Comparison of ENCODE assay signal across 20 mouse cellular contexts in the genomic region with DNA sequence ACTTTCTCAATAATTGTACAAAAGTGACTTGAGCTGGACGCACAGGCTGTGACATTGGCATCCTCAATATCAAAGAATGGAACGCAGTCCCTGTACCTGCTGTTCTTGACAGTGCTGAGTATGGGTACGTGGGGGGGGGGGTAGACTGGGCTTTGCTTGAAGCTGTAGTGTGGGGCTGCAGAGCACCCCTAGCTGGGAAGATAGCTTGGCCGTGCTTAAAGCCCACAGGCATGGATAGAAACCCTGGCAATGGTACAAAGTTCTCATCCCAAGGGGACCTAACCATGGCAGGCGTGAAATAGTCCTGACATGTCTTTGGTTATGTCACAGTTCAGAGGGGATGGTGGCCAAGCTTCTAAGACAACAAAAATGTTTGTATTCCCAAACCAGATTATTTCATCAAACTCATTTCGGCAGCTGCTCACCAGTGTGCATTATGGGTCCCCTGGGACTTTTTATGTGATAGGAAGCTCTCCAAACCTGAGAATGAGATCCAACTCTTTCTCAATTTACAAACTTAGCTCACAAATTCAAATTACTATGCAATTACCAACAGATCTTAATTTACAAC. TPM values are rescaled to one million over a fixed set of nuclear protein-coding genes. Genes with fewer than 3 reads are reported as not detected.
A peak's percentile ranks its signal among the peaks of the same experiment; 100 is the strongest.
DNase-seq lines count a peak whose midpoint lies in the region; ATAC-seq lines count a peak whose summit lies in the region.
"Had no signal": no experiment of that assay in that cellular context is flagged by ENCODE, and none has a peak within 500 bp of the region (broad histone marks: within the 10 kb centered on the region; RNA-seq: fewer than 3 reads in every experiment).

No protein-coding gene starts in this region.

- intact Hi-C loops in heart, postnatal 25 days (cut with DNase I) = no loop called here

- no peak overlapping the region for H3K4me3 ChIP-seq in hindbrain, embryonic 16.5 days (ENCODE audit: low read length)
- H3K4me3 ChIP-seq in hindbrain, embryonic 13.5 days = no peak overlapping the region
- H3K4me3 ChIP-seq in midbrain, embryonic 14.5 days (replicated peaks; ENCODE audit: low read depth, low read length) = no peak overlapping the region
- H3K4me3 ChIP-seq in midbrain, embryonic 11.5 days (ENCODE audit: low read depth, low read length) = no peak overlapping the region
- H3K4me3 ChIP-seq: embryonic facial prominence, embryonic 13.5 days; limb, embryonic 13.5 days; liver, embryonic 13.5 days; myocyte had no signal

- no peaks in the 10 kb centered on the region for H3K9me3 ChIP-seq in hindbrain, embryonic 16.5 days (ENCODE audit: control insufficient read depth, low read length)
- H3K9me3 ChIP-seq in hindbrain, embryonic 13.5 days = no peaks in the 10 kb centered on the region
- no peaks in the 10 kb centered on the region for H3K9me3 ChIP-seq in midbrain, embryonic 14.5 days (ENCODE audit: control insufficient read depth, low read length)
- no peaks in the 10 kb centered on the region for H3K9me3 ChIP-seq in midbrain, embryonic 11.5 days (ENCODE audit: control insufficient read depth, low read length)
- H3K9me3 ChIP-seq: embryonic facial prominence, embryonic 13.5 days; limb, embryonic 13.5 days; liver, embryonic 13.5 days had no signal

- peak; percentile 5 to 7 for DNase-seq in heart, adult 18-20 months
- no peak for DNase-seq in heart, postnatal 25 days (ENCODE audit: low spot score)
- peak; percentile 53 for DNase-seq in midbrain, embryonic 14.5 days
- no peak for DNase-seq in midbrain, embryonic 11.5 days (ENCODE audit: low spot score, missing footprints)
- peak; percentile 32 for DNase-seq in skeletal muscle tissue, adult 2 months (ENCODE audit: low read depth, low spot score)
- DNase-seq: B cell, adult 2 months; cerebellum, adult 9-11 months; gastrocnemius, postnatal 25 days; kidney, adult 9 months; liver, embryonic 13.5 days; lung, embryonic 14.5 days; lung, postnatal 36 days; retina, postnatal 1 day had no signal

- H3K27ac ChIP-seq in hindbrain, embryonic 16.5 days (ENCODE audit: low read depth, low read length) = no peak overlapping the region
- H3K27ac ChIP-seq in hindbrain, embryonic 13.5 days = no peak overlapping the region
- H3K27ac ChIP-seq in midbrain, embryonic 14.5 days (replicated peaks; ENCODE audit: low read depth, low read length) = no peak overlapping the region
- H3K27ac ChIP-seq in midbrain, embryonic 11.5 days (ENCODE audit: low read depth, low read length) = no peak overlapping the region
- H3K27ac ChIP-seq: embryonic facial prominence, embryonic 13.5 days; limb, embryonic 13.5 days; liver, embryonic 13.5 days had no signal

- H3K27me3 ChIP-seq in hindbrain, embryonic 16.5 days (replicated peaks; ENCODE audit: control insufficient read depth, insufficient read depth, low read length) = no peaks in the 10 kb centered on the region
- H3K27me3 ChIP-seq in hindbrain, embryonic 13.5 days = no peaks in the 10 kb centered on the region
- H3K27me3 ChIP-seq in midbrain, embryonic 14.5 days (ENCODE audit: control insufficient read depth, insufficient read depth, low read length) = no peaks in the 10 kb centered on the region
- no peaks in the 10 kb centered on the region for H3K27me3 ChIP-seq in midbrain, embryonic 11.5 days (ENCODE audit: control insufficient read depth, insufficient read depth, low read length)
- H3K27me3 ChIP-seq: embryonic facial prominence, embryonic 13.5 days; limb, embryonic 13.5 days; liver, embryonic 13.5 days had no signal

- H3K9ac ChIP-seq in hindbrain, embryonic 16.5 days (ENCODE audit: low read depth, low read length) = no peak overlapping the region
- no peak overlapping the region for H3K9ac ChIP-seq in hindbrain, embryonic 13.5 days
- H3K9ac ChIP-seq in midbrain, embryonic 14.5 days (replicated peaks; ENCODE audit: low read length) = no peak overlapping the region
- no peak overlapping the region for H3K9ac ChIP-seq in midbrain, embryonic 11.5 days (ENCODE audit: low read length)
- H3K9ac ChIP-seq: embryonic facial prominence, embryonic 13.5 days; limb, embryonic 13.5 days; liver, embryonic 13.5 days; lung, embryonic 14.5 days had no signal

- H3K36me3 ChIP-seq in hindbrain, embryonic 16.5 days (ENCODE audit: control insufficient read depth, insufficient read depth, low read length) = no peaks in the 10 kb centered on the region
- H3K36me3 ChIP-seq in hindbrain, embryonic 13.5 days = no peaks in the 10 kb centered on the region
- no peaks in the 10 kb centered on the region for H3K36me3 ChIP-seq in midbrain, embryonic 14.5 days (ENCODE audit: control insufficient read depth, insufficient read depth, low read length)
- no peaks in the 10 kb centered on the region for H3K36me3 ChIP-seq in midbrain, embryonic 11.5 days (ENCODE audit: control insufficient read depth, insufficient read depth, low read length)
- H3K36me3 ChIP-seq: embryonic facial prominence, embryonic 13.5 days; limb, embryonic 13.5 days; liver, embryonic 13.5 days had no signal

- peak; percentile 76 for ATAC-seq in hindbrain, embryonic 16.5 days
- ATAC-seq in hindbrain, embryonic 13.5 days (ENCODE audit: low FRiP score) = no peak
- peak; percentile 48; the same call in 1 of the 2 replicates for ATAC-seq in midbrain, embryonic 14.5 days (ENCODE audit: low FRiP score, low TSS enrichment)
- no peak for ATAC-seq in midbrain, embryonic 11.5 days (ENCODE audit: low FRiP score)
- ATAC-seq: forebrain, embryonic 14.5 days had no signal

- H3K4me1 ChIP-seq in hindbrain, embryonic 16.5 days (ENCODE audit: control insufficient read depth, insufficient read depth, low read depth, low read length) = no peaks in the 10 kb centered on the region
- H3K4me1 ChIP-seq in hindbrain, embryonic 13.5 days (replicated peaks) = no peaks in the 10 kb centered on the region
- H3K4me1 ChIP-seq in midbrain, embryonic 14.5 days (ENCODE audit: control insufficient read depth, insufficient read depth, low read length) = no peaks in the 10 kb centered on the region
- H3K4me1 ChIP-seq in midbrain, embryonic 11.5 days (ENCODE audit: control insufficient read depth, insufficient read depth, low read length) = no peaks in the 10 kb centered on the region
- H3K4me1 ChIP-seq: embryonic facial prominence, embryonic 13.5 days; limb, embryonic 13.5 days had no signal

- 65% methylated on average over 6 of the region's 6 CpGs for WGBS in hindbrain, embryonic 16.5 days
- WGBS in hindbrain, embryonic 13.5 days = 76% methylated on average over 6 of the region's 6 CpGs
- 40% methylated on average over 6 of the region's 6 CpGs for WGBS in midbrain, embryonic 14.5 days
- 74% methylated on average over 6 of the region's 6 CpGs for WGBS in midbrain, embryonic 11.5 days

- H3K4me2 ChIP-seq in hindbrain, embryonic 16.5 days (ENCODE audit: low read length) = no peak overlapping the region
- H3K4me2 ChIP-seq in hindbrain, embryonic 13.5 days = no peak overlapping the region
- no peak overlapping the region for H3K4me2 ChIP-seq in midbrain, embryonic 14.5 days (ENCODE audit: low read length)
- H3K4me2 ChIP-seq in midbrain, embryonic 11.5 days = no peak overlapping the region
- H3K4me2 ChIP-seq: embryonic facial prominence, embryonic 13.5 days; limb, embryonic 13.5 days; liver, embryonic 13.5 days; lung, embryonic 14.5 days had no signal

RNA-seq across cellular contexts. Expression of a gene that starts 10.2 kb away (rescaled TPM):
- total RNA-seq in heart, adult 18-20 months (2021) = under 1 TPM in 1 of 2 experiments, not detected in 1; 0.07 TPM
- under 1 TPM; 0.03 TPM for total RNA-seq in heart, postnatal 25 days (2021)
- 0.09 and 0.16 TPM in 2 replicates for polyA plus RNA-seq in hindbrain, embryonic 16.5 days (2015; fragmentation: Nextera tagmentation; extraction: Ambion mirVana)
- polyA plus RNA-seq in hindbrain, embryonic 13.5 days (2015; fragmentation: Nextera tagmentation; extraction: Ambion mirVana) = 0.05 TPM in 1 of 2 replicates, not detected in the other
- 0.11 TPM in 1 of 2 replicates, not detected in the other for polyA plus RNA-seq in midbrain, embryonic 14.5 days (2014; fragmentation: Nextera tagmentation; extraction: Ambion mirVana)
- polyA plus RNA-seq in midbrain, embryonic 11.5 days (2014; fragmentation: Nextera tagmentation; extraction: Ambion mirVana) = 0.01 TPM in 1 of 2 replicates, not detected in the other
- total RNA-seq: gastrocnemius, postnatal 25 days; megakaryocyte-erythroid progenitor cell, adult 5-6 weeks had no signal
- polyA plus RNA-seq: myocyte had no signal

Comparison
In these comparisons a context has a peak if more than half of its experiments do, and no peak if none do; other contexts are left out.
1. DNase-seq: peak in heart, adult 18-20 months (2 of 2), midbrain, embryonic 14.5 days (single experiment) and skeletal muscle tissue, adult 2 months (single experiment); none in heart, postnatal 25 days (single experiment) and midbrain, embryonic 11.5 days (single experiment).
2. ATAC-seq: peak in hindbrain, embryonic 16.5 days (single experiment) and midbrain, embryonic 14.5 days (single experiment); none in hindbrain, embryonic 13.5 days (single experiment) and midbrain, embryonic 11.5 days (single experiment).